Mouse (Mus musculus): ENCODE measurements around the gene Golga5.

GRCm38 (mm10) chr12:102541168-102541567 is 72.2 kb downstream of the Golga5 start:
- TF ChIP-seq CTCF (conservative IDR thresholded peaks at IDR 0.05; ENCODE audit: low read length) (no peak), POU5F1 (IDR thresholded peaks at IDR 0.05; ENCODE audit: borderline replicate concordance, low read length) (no peak)
